Mouse (Mus musculus): ENCODE measurements at regions not wholly inside any gene's neighbourhood (a gene's known extent, or its start where the extent isn't known, plus 50 kb on each side); places are given as distances from the start of the nearest gene placed in this dataset.

GRCm38 (mm10) chr14:76775387-76775924 is 218.8 kb upstream of the Serp2 start:
- no peak for TF ChIP-seq EP300 (IDR thresholded peaks at IDR 0.05; ENCODE audit: low read depth)
- no peak for TF ChIP-seq CTCF (IDR thresholded peaks at IDR 0.05; ENCODE audit: low read depth)
